Mouse (Mus musculus): ENCODE results near the gene Pcnp. TPM values are rescaled to one million over a fixed set of nuclear protein-coding genes. Genes with fewer than 3 reads are reported as not detected.
"Not testable (repeated sequence)": the region's sequence is repeated elsewhere in the genome, so short reads cannot be mapped to it uniquely, and the experiment has no call there.

The Pcnp gene
- polyA plus RNA-seq (2012; rRNA removed) = 23.4 and 28.4 TPM in 2 replicates

GRCm38 (mm10) chr16:56029661-56030082 is at the start of gene Pcnp:
Gene Pcnp, minus strand, starts transcription at chr16:56029739.
- peak; percentile 79 for DNase-seq (ENCODE audit: low read depth)

- no peak for DNase-seq (ENCODE audit: low read depth)
Observed at GRCm38 (mm10) chr16:56076121-56076869, 46.8 kb upstream of the Pcnp start.

GRCm38 (mm10) chr16:56075222-56076111 is 45.9 kb upstream of the Pcnp start:
- DNase-seq (ENCODE audit: low read depth) = no peak

GRCm38 (mm10) chr16:56074565-56074964 is 45.0 kb upstream of the Pcnp start:
- DNase-seq (ENCODE audit: low read depth) = no peak

- DNase-seq (ENCODE audit: low read depth) = no peak
Observed at GRCm38 (mm10) chr16:56074122-56074521, 44.6 kb upstream of the Pcnp start.

GRCm38 (mm10) chr16:56073150-56073549 is 43.6 kb upstream of the Pcnp start:
- not testable (repeated sequence) for DNase-seq (ENCODE audit: low read depth)

- DNase-seq (ENCODE audit: low read depth) = no peak
Observed at GRCm38 (mm10) chr16:56072533-56072932, 43.0 kb upstream of the Pcnp start.

- no peak for DNase-seq (ENCODE audit: low read depth)
Observed at GRCm38 (mm10) chr16:56071317-56072232, 42.0 kb upstream of the Pcnp start.

GRCm38 (mm10) chr16:56068523-56069070 is 39.1 kb upstream of the Pcnp start:
- DNase-seq (ENCODE audit: low read depth) = no peak

- DNase-seq (ENCODE audit: low read depth) = no peak
Observed at GRCm38 (mm10) chr16:56066113-56066512, 36.6 kb upstream of the Pcnp start.

- no peak for DNase-seq (ENCODE audit: low read depth)
Observed at GRCm38 (mm10) chr16:56064334-56064990, 34.9 kb upstream of the Pcnp start.

GRCm38 (mm10) chr16:56062981-56063380 is 33.4 kb upstream of the Pcnp start:
- DNase-seq (ENCODE audit: low read depth) = no peak

- DNase-seq (ENCODE audit: low read depth) = no peak
Observed at GRCm38 (mm10) chr16:56061995-56062594, 32.6 kb upstream of the Pcnp start.

GRCm38 (mm10) chr16:56058151-56058550 is 28.6 kb upstream of the Pcnp start:
- no peak for DNase-seq (ENCODE audit: low read depth)

GRCm38 (mm10) chr16:56056944-56057590 is 27.5 kb upstream of the Pcnp start:
- DNase-seq (ENCODE audit: low read depth) = no peak

GRCm38 (mm10) chr16:56055911-56056310 is 26.4 kb upstream of the Pcnp start:
- DNase-seq (ENCODE audit: low read depth) = no peak

- not testable (repeated sequence) for DNase-seq (ENCODE audit: low read depth)
Observed at GRCm38 (mm10) chr16:56048038-56048437, 18.5 kb upstream of the Pcnp start, which contains the start of gene Senp7. Gene Senp7, plus strand, starts transcription at chr16:56048338.

GRCm38 (mm10) chr16:56038090-56038489 is 8.6 kb upstream of the Pcnp start:
- no peak for DNase-seq (ENCODE audit: low read depth)

- DNase-seq (ENCODE audit: low read depth) = no peak
Observed at GRCm38 (mm10) chr16:56037138-56038010, 7.8 kb upstream of the Pcnp start, which contains the start of gene Trmt10c. Gene Trmt10c, minus strand, starts transcription at chr16:56037819.
